In the genomic region with DNA sequence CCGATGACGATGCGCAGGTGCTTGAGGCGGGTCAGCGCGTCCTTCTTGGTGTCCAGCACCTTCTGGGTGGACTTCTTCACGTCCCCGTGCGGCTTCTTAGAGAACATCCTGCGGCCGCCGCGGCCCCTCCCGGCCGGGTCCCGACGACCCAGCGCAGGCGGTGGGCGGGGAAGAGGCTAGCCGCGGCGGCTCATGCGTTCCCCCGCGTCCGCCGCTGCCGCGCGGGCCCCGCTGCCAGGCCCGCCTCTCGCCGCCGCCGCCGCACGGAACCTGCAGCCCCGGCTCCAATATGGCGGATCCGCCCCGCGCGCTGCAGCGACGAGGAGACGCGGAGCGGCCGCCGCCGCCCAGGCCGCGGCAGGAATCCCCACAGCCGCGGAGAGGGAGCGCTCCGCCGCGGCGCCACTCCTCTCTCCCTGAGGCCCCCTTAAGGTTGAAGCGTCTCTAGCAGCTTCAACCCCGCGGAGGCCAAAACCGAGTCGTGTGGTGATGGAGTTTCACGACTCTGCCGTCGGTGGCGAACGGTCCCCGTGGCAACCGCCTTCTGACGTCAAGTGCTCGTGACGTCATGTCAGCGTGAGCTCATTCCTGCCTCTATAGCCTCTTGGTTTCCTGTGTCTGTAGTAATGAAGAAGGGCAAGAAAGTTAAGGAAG, we compare ENCODE assay signal across 8 mouse cellular contexts. TPM values are rescaled to one million over a fixed set of nuclear protein-coding genes. Genes with fewer than 3 reads are reported as not detected.
DNase-seq lines count a peak whose midpoint lies in the region; ATAC-seq lines count a peak whose summit lies in the region.

A gene (minus strand): TSS at position 507 of the 654 bp plus-strand sequence.

- peak within 1 kb of the TSS; percentile 94 for H3K9ac ChIP-seq in hindbrain, embryonic 13.5 days

- WGBS in hindbrain, embryonic 13.5 days: 0% methylated on average over 64 of the region's 78 CpGs

- DNase-seq in NIH3T3 (ENCODE audit: low read depth): peak; percentile 98
- DNase-seq in cerebellum, postnatal 10 days: peak; percentile 95
- peak; percentile 74 to 77 for DNase-seq in frontal cortex, postnatal 14 days (ENCODE audit: low spot score in 2 of 2)
- DNase-seq in layer of hippocampus, postnatal 25 days (ENCODE audit: extremely low spot score in 1 of 2, low spot score in 1 of 2): peak; percentile 80 to 84
- DNase-seq in lung, postnatal 25 days (ENCODE audit: low spot score): peak; percentile 88
- peak; percentile 95 for DNase-seq in retina, embryonic 14.5 days (ENCODE audit: low spot score)
- peak; percentile 93 for DNase-seq in thymus, postnatal 4 days

- peak within 1 kb of the TSS; percentile 76 for H3K4me2 ChIP-seq in hindbrain, embryonic 13.5 days

- no peaks in the 10 kb centered on the region for H3K36me3 ChIP-seq in hindbrain, embryonic 13.5 days

- H3K4me3 ChIP-seq in hindbrain, embryonic 13.5 days: peak within 1 kb of the TSS; percentile 92

- H3K27ac ChIP-seq in hindbrain, embryonic 13.5 days: peak within 1 kb of the TSS; percentile 97

- ATAC-seq in hindbrain, embryonic 13.5 days (ENCODE audit: low FRiP score): peak; percentile 95

- peaks cover 19% of the 10 kb centered on the region for H3K4me1 ChIP-seq in hindbrain, embryonic 13.5 days (replicated peaks)

- no peaks in the 10 kb centered on the region for H3K9me3 ChIP-seq in hindbrain, embryonic 13.5 days

- H3K27me3 ChIP-seq in hindbrain, embryonic 13.5 days: no peaks in the 10 kb centered on the region

RNA-seq across cellular contexts. Expression of the gene that starts here (rescaled TPM):
- polyA plus RNA-seq in hindbrain, embryonic 13.5 days (2015; fragmentation: Nextera tagmentation; extraction: Ambion mirVana): 21.9 and 22.2 TPM in 2 replicates
- total RNA-seq in layer of hippocampus, postnatal 25 days (2021): 100 to 1,000 TPM; 115 to 130 TPM

Comparison
In these comparisons a context has a peak if more than half of its experiments do, and no peak if none do; other contexts are left out.
1. Peak in every context shown above with its lines: DNase-seq, ATAC-seq, H3K4me3 ChIP-seq and H3K27ac ChIP-seq.